Mouse (Mus musculus) frontal cortex, adult 2 months (tissue): ENCODE measurements around the gene Mlana. TPM values are rescaled to one million over a fixed set of nuclear protein-coding genes. Genes with fewer than 3 reads are reported as not detected.

Experiments
- DNase-seq, 2 experiments: peaks; one replicate each; pipeline ENCODE4 v3.0.0; 2022; ENCODE audit warnings: low spot score in 1 of 2; ENCODE audit errors: extremely low spot score in 1 of 2
- polyA plus RNA-seq: library from polyadenylated mRNA; depleted of rRNA; stranded (reverse); fragments of >200 nt; gene quantifications from 2 replicates; pipeline ENCODE4 v1.2.3, GENCODE M21; 2012; rRNA removed

Mlana gene
- 0.34 and 0.63 TPM in 2 replicates for polyA plus RNA-seq

- DNase-seq, result peak in 1 of 2 experiments; percentile 6
These were observed at the start of gene Mlana for GRCm38 (mm10) chr19:29697245-29697874. Gene Mlana, plus strand, starts transcription at chr19:29697824.

GRCm38 (mm10) chr19:29648550-29648914, 49.1 kb upstream of the Mlana start:
- DNase-seq, result no peak

- no peak for DNase-seq
These were observed 47.9 kb upstream of the Mlana start for GRCm38 (mm10) chr19:29649683-29650082.

GRCm38 (mm10) chr19:29653768-29654265, 43.8 kb upstream of the Mlana start:
- DNase-seq, result no peak

GRCm38 (mm10) chr19:29655148-29655547, 42.5 kb upstream of the Mlana start:
- peak in 1 of 2 experiments; percentile 29 for DNase-seq

GRCm38 (mm10) chr19:29656029-29656428, 41.6 kb upstream of the Mlana start:
- no peak for DNase-seq

- DNase-seq, result no peak
These were observed 41.0 kb upstream of the Mlana start for GRCm38 (mm10) chr19:29656620-29657019.

GRCm38 (mm10) chr19:29657033-29657432, 40.6 kb upstream of the Mlana start:
- no peak for DNase-seq

- no peak for DNase-seq
These were observed 40.1 kb upstream of the Mlana start for GRCm38 (mm10) chr19:29657558-29657957.

- no peak for DNase-seq
These were observed 38.8 kb upstream of the Mlana start for GRCm38 (mm10) chr19:29658836-29659235.

- no peak for DNase-seq
These were observed 37.9 kb upstream of the Mlana start for GRCm38 (mm10) chr19:29659705-29660104.

- peak in 1 of 2 experiments; percentile 41 for DNase-seq
These were observed 36.5 kb upstream of the Mlana start for GRCm38 (mm10) chr19:29660835-29661764.

GRCm38 (mm10) chr19:29661974-29662580, 35.5 kb upstream of the Mlana start:
- peak in 1 of 2 experiments; percentile 36 for DNase-seq

- no peak for DNase-seq
These were observed 33.8 kb upstream of the Mlana start for GRCm38 (mm10) chr19:29663780-29664179.

- no peak for DNase-seq
These were observed 32.7 kb upstream of the Mlana start for GRCm38 (mm10) chr19:29664934-29665333.

- DNase-seq, result no peak
These were observed 31.5 kb upstream of the Mlana start for GRCm38 (mm10) chr19:29666164-29666563.

- no peak for DNase-seq
These were observed 30.5 kb upstream of the Mlana start for GRCm38 (mm10) chr19:29666965-29667594.

- no peak for DNase-seq
These were observed 29.5 kb upstream of the Mlana start for GRCm38 (mm10) chr19:29668135-29668534.

- DNase-seq, result no peak
These were observed 27.4 kb upstream of the Mlana start for GRCm38 (mm10) chr19:29670247-29670646.

- DNase-seq, result no peak
These were observed 26.5 kb upstream of the Mlana start for GRCm38 (mm10) chr19:29671160-29671559.

GRCm38 (mm10) chr19:29672660-29673059, 25.0 kb upstream of the Mlana start:
- DNase-seq, result no peak
